Mouse (Mus musculus): Measurements from ENCODE around the gene Mxra7. TPM values are rescaled to one million over a fixed set of nuclear protein-coding genes. Genes with fewer than 3 reads are reported as not detected.
A peak's percentile ranks its signal among the peaks of the same experiment; 100 is the strongest.

Gene Mxra7
- polyA plus RNA-seq, 1 experiment from 2014 or later = 17.6 TPM

- H3K4me3 ChIP-seq (ENCODE audit: low read depth, low read length) = no peak overlapping the region
- WGBS = 82% methylated on average over 5 of the region's 5 CpGs
- H3K9me3 ChIP-seq (ENCODE audit: control insufficient read depth, low read length) = no peaks in the 10 kb centered on the region
- no peaks in the 10 kb centered on the region for H3K27me3 ChIP-seq (replicated peaks; ENCODE audit: control insufficient read depth, insufficient read depth, low read length)
- DNase-seq (ENCODE audit: low spot score) (no peak), ATAC-seq (ENCODE audit: low read depth) (no peak)
- no peak overlapping the region for H3K27ac ChIP-seq (replicated peaks; ENCODE audit: low read depth, low read length)
- H3K4me1 ChIP-seq (ENCODE audit: control insufficient read depth, insufficient read depth, low read length) = no peaks in the 10 kb centered on the region
- no peak overlapping the region for H3K4me2 ChIP-seq (ENCODE audit: low read depth, low read length)
- H3K9ac ChIP-seq (ENCODE audit: low read depth, low read length) = no peak overlapping the region
- no peaks in the 10 kb centered on the region for H3K36me3 ChIP-seq (ENCODE audit: control insufficient read depth, insufficient read depth, low read length)
These were observed 28.5 kb downstream of the Mxra7 start for GRCm38 (mm10) chr11:116799364-116799763.

DNA sequence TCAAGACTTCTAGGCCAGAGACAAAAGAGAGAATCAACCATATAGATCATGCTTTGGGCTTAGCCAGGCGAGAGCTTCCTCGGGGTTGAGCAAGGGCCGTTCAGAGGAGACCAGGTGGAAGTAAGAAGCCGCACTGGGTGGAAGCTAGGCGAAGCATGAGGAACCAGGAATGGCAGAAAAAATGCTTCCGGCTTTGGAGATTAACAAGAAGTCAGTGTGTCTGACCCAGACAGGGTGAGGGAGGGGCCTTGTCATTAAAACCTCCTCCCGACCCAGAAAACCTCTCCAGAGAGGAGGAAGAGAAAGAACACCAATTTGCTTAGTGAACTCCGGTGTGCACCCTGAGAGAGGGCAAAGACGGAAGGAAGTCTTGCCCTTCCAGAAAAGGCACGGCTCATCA is 43.6 kb downstream of the Mxra7 start:
- no peak overlapping the region for H3K9ac ChIP-seq (ENCODE audit: low read depth, low read length)
- no peak overlapping the region for H3K4me3 ChIP-seq (ENCODE audit: low read depth, low read length)
- H3K4me1 ChIP-seq (ENCODE audit: control insufficient read depth, insufficient read depth, low read length) = 0 out of 2 replicates have a peak, but pooled peaks cover 3% of the 10 kb centered on the region
- DNase-seq (ENCODE audit: low spot score) (no peak), ATAC-seq (ENCODE audit: low read depth) (no peak)
- H3K4me2 ChIP-seq (ENCODE audit: low read depth, low read length) = no peak overlapping the region
- WGBS = 83% methylated on average over 10 of the region's 10 CpGs
- H3K27ac ChIP-seq (replicated peaks; ENCODE audit: low read depth, low read length) = no peak overlapping the region
- no peaks in the 10 kb centered on the region for H3K36me3 ChIP-seq (ENCODE audit: control insufficient read depth, insufficient read depth, low read length)
- no peaks in the 10 kb centered on the region for H3K9me3 ChIP-seq (ENCODE audit: control insufficient read depth, low read length)
- H3K27me3 ChIP-seq (replicated peaks; ENCODE audit: control insufficient read depth, insufficient read depth, low read length) = no peaks in the 10 kb centered on the region

DNA sequence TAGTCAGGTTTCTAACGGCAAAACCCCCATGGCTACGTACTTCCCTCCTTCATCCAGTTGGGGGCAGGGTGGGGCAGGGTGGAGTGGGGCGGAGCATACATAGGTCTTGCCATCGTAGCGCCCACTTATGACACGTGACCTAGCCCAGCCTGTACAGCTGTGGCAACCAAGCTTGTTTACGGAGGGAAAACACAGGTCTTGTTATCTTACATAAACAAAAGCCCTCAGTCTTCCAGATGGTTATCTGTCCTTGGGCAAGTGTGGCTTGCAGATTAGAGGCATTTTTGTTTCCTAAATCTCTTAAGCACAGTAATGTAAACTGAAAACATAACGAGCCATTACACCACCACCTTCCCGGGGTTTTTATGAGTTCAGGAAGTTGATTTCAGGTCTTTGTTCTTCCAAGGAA is 45.1 kb downstream of the Mxra7 start:
- DNase-seq (ENCODE audit: low spot score) = peak; percentile 9
- Histone ChIP-seq H3K4me3 (ENCODE audit: low read depth, low read length) (no peak overlapping the region), H3K9me3 (ENCODE audit: control insufficient read depth, low read length) (no peaks in the 10 kb centered on the region), H3K27me3 (replicated peaks; ENCODE audit: control insufficient read depth, insufficient read depth, low read length) (no peaks in the 10 kb centered on the region), H3K4me1 (ENCODE audit: control insufficient read depth, insufficient read depth, low read length) (0 out of 2 replicates have a peak, but pooled peaks cover 3% of the 10 kb centered on the region), H3K27ac (replicated peaks; ENCODE audit: low read depth, low read length) (no peak overlapping the region), H3K4me2 (ENCODE audit: low read depth, low read length) (no peak overlapping the region), H3K36me3 (ENCODE audit: control insufficient read depth, insufficient read depth, low read length) (no peaks in the 10 kb centered on the region), H3K9ac (ENCODE audit: low read depth, low read length) (no peak overlapping the region)
- WGBS = 59% methylated on average over 9 of the region's 9 CpGs
- no peak for ATAC-seq (ENCODE audit: low read depth)

- no peaks in the 10 kb centered on the region for H3K36me3 ChIP-seq (ENCODE audit: control insufficient read depth, insufficient read depth, low read length)
- no peak within 1 kb of the TSS for H3K4me3 ChIP-seq (ENCODE audit: low read depth, low read length)
- H3K4me2 ChIP-seq (ENCODE audit: low read depth, low read length) = no peak within 1 kb of the TSS
- ATAC-seq (ENCODE audit: low read depth) (no peak), DNase-seq (ENCODE audit: low spot score) (no peak)
- WGBS = 84% methylated on average over 7 of the region's 7 CpGs
- H3K9me3 ChIP-seq (ENCODE audit: control insufficient read depth, low read length) = no peaks in the 10 kb centered on the region
- H3K27me3 ChIP-seq (replicated peaks; ENCODE audit: control insufficient read depth, insufficient read depth, low read length) = no peaks in the 10 kb centered on the region
- H3K9ac ChIP-seq (ENCODE audit: low read depth, low read length) = no peak within 1 kb of the TSS
- H3K4me1 ChIP-seq (ENCODE audit: control insufficient read depth, insufficient read depth, low read length) = no peaks in the 10 kb centered on the region
- H3K27ac ChIP-seq (replicated peaks; ENCODE audit: low read depth, low read length) = no peak within 1 kb of the TSS
These were observed 52.4 kb downstream of the Mxra7 start, which contains the start of gene St6galnac1 for GRCm38 (mm10) chr11:116775407-116775806. St6galnac1 (minus strand) TSS chr11:116775507.

DNA sequence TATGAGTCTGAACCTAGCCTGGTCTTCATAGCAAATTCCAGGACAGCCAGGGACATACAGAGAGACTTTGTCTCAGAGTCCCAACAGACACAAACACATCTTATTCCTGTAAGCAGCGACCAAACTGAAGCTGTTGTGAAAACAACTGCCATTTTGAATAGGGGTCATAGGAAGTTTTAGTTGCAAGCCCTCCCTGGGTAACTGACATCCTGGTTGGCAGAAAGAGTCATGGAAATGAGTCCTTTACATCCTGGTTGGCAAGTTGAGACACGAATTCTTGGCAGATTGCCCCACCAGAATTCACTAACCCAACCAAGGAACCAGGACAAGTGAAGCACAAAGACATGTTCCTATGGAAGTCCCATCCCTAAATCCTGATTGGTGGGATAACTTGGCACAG is 54.6 kb downstream of the Mxra7 start:
- H3K4me2 ChIP-seq (ENCODE audit: low read depth, low read length) = no peak overlapping the region
- no peak for ATAC-seq (ENCODE audit: low read depth)

DNA sequence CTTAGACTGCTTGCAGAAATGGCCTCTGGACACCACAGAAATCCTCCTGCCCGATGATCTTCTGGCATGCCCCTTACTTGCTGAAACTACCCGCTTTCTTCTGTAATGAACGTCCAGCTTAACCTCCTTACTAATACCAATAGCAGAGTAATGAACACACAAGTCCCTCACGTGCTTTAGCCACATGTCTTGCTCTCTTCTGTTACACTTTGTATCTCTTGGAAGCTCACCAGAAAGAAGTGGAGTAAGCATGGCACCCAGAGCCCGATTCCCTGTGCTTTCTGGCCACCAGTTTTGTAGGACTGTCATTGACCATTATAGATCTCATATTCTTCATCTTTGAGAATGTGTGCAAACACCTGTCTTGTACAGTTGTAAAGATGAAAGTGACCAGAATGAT is 58.0 kb downstream of the Mxra7 start:
- Histone ChIP-seq H3K9ac (ENCODE audit: low read depth, low read length) (no peak overlapping the region), H3K4me3 (ENCODE audit: low read depth, low read length) (no peak overlapping the region), H3K4me2 (ENCODE audit: low read depth, low read length) (no peak overlapping the region), H3K27me3 (replicated peaks; ENCODE audit: control insufficient read depth, insufficient read depth, low read length) (no peaks in the 10 kb centered on the region), H3K36me3 (ENCODE audit: control insufficient read depth, insufficient read depth, low read length) (no peaks in the 10 kb centered on the region), H3K4me1 (ENCODE audit: control insufficient read depth, insufficient read depth, low read length) (no peaks in the 10 kb centered on the region), H3K9me3 (ENCODE audit: control insufficient read depth, low read length) (no peaks in the 10 kb centered on the region), H3K27ac (replicated peaks; ENCODE audit: low read depth, low read length) (no peak overlapping the region)
- ATAC-seq (ENCODE audit: low read depth) (no peak), DNase-seq (ENCODE audit: low spot score) (no peak)
- WGBS = 82% methylated on average over 5 of the region's 5 CpGs

More for the DNA sequence above, 54.6 kb downstream of the Mxra7 start:
- Histone ChIP-seq H3K4me1 (ENCODE audit: control insufficient read depth, insufficient read depth, low read length) (no peaks in the 10 kb centered on the region), H3K27ac (replicated peaks; ENCODE audit: low read depth, low read length) (no peak overlapping the region), H3K9ac (ENCODE audit: low read depth, low read length) (no peak overlapping the region), H3K9me3 (ENCODE audit: control insufficient read depth, low read length) (no peaks in the 10 kb centered on the region), H3K36me3 (ENCODE audit: control insufficient read depth, insufficient read depth, low read length) (no peaks in the 10 kb centered on the region), H3K4me3 (ENCODE audit: low read depth, low read length) (no peak overlapping the region), H3K27me3 (replicated peaks; ENCODE audit: control insufficient read depth, insufficient read depth, low read length) (no peaks in the 10 kb centered on the region)
- 37% methylated on average over 2 of the region's 2 CpGs for WGBS
- peak; percentile 17 for DNase-seq (ENCODE audit: low spot score)

- H3K4me3 ChIP-seq (ENCODE audit: low read depth, low read length) = no peak overlapping the region
- H3K27me3 ChIP-seq (replicated peaks; ENCODE audit: control insufficient read depth, insufficient read depth, low read length) = no peaks in the 10 kb centered on the region
- WGBS = 94% methylated on average over 2 of the region's 2 CpGs
- H3K9ac ChIP-seq (ENCODE audit: low read depth, low read length) = no peak overlapping the region
- H3K9me3 ChIP-seq (ENCODE audit: control insufficient read depth, low read length) = no peaks in the 10 kb centered on the region
- H3K4me1 ChIP-seq (ENCODE audit: control insufficient read depth, insufficient read depth, low read length) = no peaks in the 10 kb centered on the region
- ATAC-seq (ENCODE audit: low read depth) (no peak), DNase-seq (ENCODE audit: low spot score) (no peak)
- H3K4me2 ChIP-seq (ENCODE audit: low read depth, low read length) = no peak overlapping the region
- no peak overlapping the region for H3K27ac ChIP-seq (replicated peaks; ENCODE audit: low read depth, low read length)
- no peaks in the 10 kb centered on the region for H3K36me3 ChIP-seq (ENCODE audit: control insufficient read depth, insufficient read depth, low read length)
These were observed 62.9 kb downstream of the Mxra7 start for GRCm38 (mm10) chr11:116764946-116765345.

DNA sequence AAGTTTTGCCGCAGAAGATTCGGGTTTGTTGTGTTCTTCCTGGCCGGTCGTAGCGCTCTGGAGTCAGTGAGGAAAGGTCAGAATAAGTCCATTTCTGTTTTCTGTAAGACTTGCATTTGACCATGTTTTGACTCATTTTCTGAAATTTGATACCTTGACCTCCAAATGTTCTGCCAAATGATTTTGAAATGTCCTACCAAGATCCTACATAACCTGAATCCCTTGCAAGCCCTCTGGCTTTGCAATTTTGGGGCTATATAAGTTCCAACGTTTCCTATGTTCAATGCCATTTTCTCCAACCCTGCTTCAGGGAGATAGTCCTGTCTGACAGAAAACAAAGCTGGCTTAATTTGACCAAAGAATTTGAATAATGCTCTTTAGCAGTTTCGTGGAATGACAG is 63.5 kb downstream of the Mxra7 start:
- Histone ChIP-seq H3K4me3 (ENCODE audit: low read depth, low read length) (no peak overlapping the region), H3K4me2 (ENCODE audit: low read depth, low read length) (no peak overlapping the region), H3K27ac (replicated peaks; ENCODE audit: low read depth, low read length) (no peak overlapping the region), H3K36me3 (ENCODE audit: control insufficient read depth, insufficient read depth, low read length) (no peaks in the 10 kb centered on the region), H3K4me1 (ENCODE audit: control insufficient read depth, insufficient read depth, low read length) (no peaks in the 10 kb centered on the region), H3K9ac (ENCODE audit: low read depth, low read length) (no peak overlapping the region), H3K9me3 (ENCODE audit: control insufficient read depth, low read length) (no peaks in the 10 kb centered on the region), H3K27me3 (replicated peaks; ENCODE audit: control insufficient read depth, insufficient read depth, low read length) (no peaks in the 10 kb centered on the region)
- no peak for ATAC-seq (ENCODE audit: low read depth)
- 86% methylated on average over 7 of the region's 7 CpGs for WGBS
- no peak for DNase-seq (ENCODE audit: low spot score)

GRCm38 (mm10) chr11:116755191-116755590 is 72.7 kb downstream of the Mxra7 start:
- Histone ChIP-seq H3K36me3 (ENCODE audit: control insufficient read depth, insufficient read depth, low read length) (no peaks in the 10 kb centered on the region), H3K9ac (ENCODE audit: low read depth, low read length) (no peak overlapping the region), H3K4me3 (ENCODE audit: low read depth, low read length) (no peak overlapping the region), H3K4me2 (ENCODE audit: low read depth, low read length) (no peak overlapping the region), H3K4me1 (ENCODE audit: control insufficient read depth, insufficient read depth, low read length) (no peaks in the 10 kb centered on the region), H3K27me3 (replicated peaks; ENCODE audit: control insufficient read depth, insufficient read depth, low read length) (no peaks in the 10 kb centered on the region), H3K27ac (replicated peaks; ENCODE audit: low read depth, low read length) (no peak overlapping the region), H3K9me3 (ENCODE audit: control insufficient read depth, low read length) (no peaks in the 10 kb centered on the region)
- 83% methylated on average over 4 of the region's 4 CpGs for WGBS
- ATAC-seq (ENCODE audit: low read depth) (no peak), DNase-seq (ENCODE audit: low spot score) (no peak)
